Mouse (Mus musculus): ENCODE measurements around the gene Sec61b.

The Sec61b gene

GRCm38 (mm10) chr4:47491243-47491642, 16.8 kb downstream of the Sec61b start:
- DNase-seq (ENCODE audit: low spot score) = no peak

- DNase-seq (ENCODE audit: low spot score) = no peak
These were observed 18.0 kb downstream of the Sec61b start for GRCm38 (mm10) chr4:47492311-47493086.

GRCm38 (mm10) chr4:47493456-47493855, 19.0 kb downstream of the Sec61b start:
- no peak for DNase-seq (ENCODE audit: low spot score)

- DNase-seq (ENCODE audit: low spot score) = no peak
These were observed 19.7 kb downstream of the Sec61b start for GRCm38 (mm10) chr4:47494137-47494536.

GRCm38 (mm10) chr4:47494686-47495085, 20.2 kb downstream of the Sec61b start:
- DNase-seq (ENCODE audit: low spot score) = no peak

GRCm38 (mm10) chr4:47497811-47498385, 23.4 kb downstream of the Sec61b start:
- no peak for DNase-seq (ENCODE audit: low spot score)

- no peak for DNase-seq (ENCODE audit: low spot score)
These were observed 24.7 kb downstream of the Sec61b start for GRCm38 (mm10) chr4:47499121-47499545.

GRCm38 (mm10) chr4:47502546-47502971, 28.1 kb downstream of the Sec61b start:
- DNase-seq (ENCODE audit: low spot score) = peak; percentile 38

- DNase-seq (ENCODE audit: low spot score) = no peak
These were observed 28.6 kb downstream of the Sec61b start for GRCm38 (mm10) chr4:47503045-47503444.

- DNase-seq (ENCODE audit: low spot score) = no peak
These were observed 30.5 kb downstream of the Sec61b start for GRCm38 (mm10) chr4:47504841-47505517.

GRCm38 (mm10) chr4:47518551-47519181, 44.2 kb downstream of the Sec61b start:
- DNase-seq (ENCODE audit: low spot score) = no peak

- DNase-seq (ENCODE audit: low spot score) = no peak
These were observed 45.6 kb downstream of the Sec61b start for GRCm38 (mm10) chr4:47520076-47520475.

- DNase-seq (ENCODE audit: low spot score) = peak; percentile 33
These were observed 47.6 kb downstream of the Sec61b start for GRCm38 (mm10) chr4:47521884-47522605.

GRCm38 (mm10) chr4:47529866-47530265, 55.4 kb downstream of the Sec61b start:
- DNase-seq (ENCODE audit: low spot score) = no peak

Measured in urinary bladder, postnatal 14 days (tissue).